Mouse (Mus musculus): ENCODE measurements around the gene Tsc22d3. TPM values are rescaled to one million over a fixed set of nuclear protein-coding genes. Genes with fewer than 3 reads are reported as not detected.

Tsc22d3 gene
- polyA plus RNA-seq (2015; fragmentation: Nextera tagmentation; extraction: Ambion mirVana), result 101 and 104 TPM in 2 replicates

GRCm38 (mm10) chrX:140600410-140601109 is at the start of gene Tsc22d3:
TSS of gene Tsc22d3 (minus strand) at chrX:140600659.
- ATAC-seq, result peak; percentile 75; the same call in 1 of the 2 replicates
- no peak within 1 kb of the TSS for H3K9ac ChIP-seq (replicated peaks; ENCODE audit: low read depth, low read length)
- peak within 1 kb of the TSS; percentile 66 for H3K4me2 ChIP-seq (ENCODE audit: low read length)
- H3K36me3 ChIP-seq (ENCODE audit: control insufficient read depth, insufficient read depth), result no peaks in the 10 kb centered on the region
- H3K27me3 ChIP-seq (replicated peaks; ENCODE audit: control insufficient read depth, insufficient read depth, low read length), result peaks cover 34% of the 10 kb centered on the region
- H3K4me1 ChIP-seq (replicated peaks; ENCODE audit: control insufficient read depth, insufficient read depth, low read length), result peaks cover 6% of the 10 kb centered on the region; the same call in 1 of the 2 replicates
- H3K27ac ChIP-seq (ENCODE audit: low read length), result no peak within 1 kb of the TSS
- H3K4me3 ChIP-seq (replicated peaks; ENCODE audit: low read length), result peak within 1 kb of the TSS; percentile 52
- WGBS, result 20% methylated on average over 28 of the region's 28 CpGs
- H3K9me3 ChIP-seq (ENCODE audit: control insufficient read depth, low read length), result no peaks in the 10 kb centered on the region

GRCm38 (mm10) chrX:140639592-140639991 is 39.1 kb upstream of the Tsc22d3 start:
- no peaks in the 10 kb centered on the region for H3K9me3 ChIP-seq (ENCODE audit: control insufficient read depth, low read length)
- WGBS, result 68% methylated on average over 2 of the region's 2 CpGs
- no peaks in the 10 kb centered on the region for H3K4me1 ChIP-seq (replicated peaks; ENCODE audit: control insufficient read depth, insufficient read depth, low read length)
- no peaks in the 10 kb centered on the region for H3K27me3 ChIP-seq (replicated peaks; ENCODE audit: control insufficient read depth, insufficient read depth, low read length)
- ATAC-seq, result no peak
- no peak overlapping the region for H3K9ac ChIP-seq (replicated peaks; ENCODE audit: low read depth, low read length)
- H3K36me3 ChIP-seq (ENCODE audit: control insufficient read depth, insufficient read depth), result no peaks in the 10 kb centered on the region
- no peak overlapping the region for H3K27ac ChIP-seq (ENCODE audit: low read length)
- no peak overlapping the region for H3K4me3 ChIP-seq (replicated peaks; ENCODE audit: low read length)
- no peak overlapping the region for H3K4me2 ChIP-seq (ENCODE audit: low read length)

GRCm38 (mm10) chrX:140638028-140638427 is 37.6 kb upstream of the Tsc22d3 start:
- H3K4me3 ChIP-seq (replicated peaks; ENCODE audit: low read length), result no peak overlapping the region
- 80% methylated on average over 5 of the region's 5 CpGs for WGBS
- no peak overlapping the region for H3K27ac ChIP-seq (ENCODE audit: low read length)
- H3K4me1 ChIP-seq (replicated peaks; ENCODE audit: control insufficient read depth, insufficient read depth, low read length), result no peaks in the 10 kb centered on the region
- H3K9me3 ChIP-seq (ENCODE audit: control insufficient read depth, low read length), result no peaks in the 10 kb centered on the region
- no peak overlapping the region for H3K4me2 ChIP-seq (ENCODE audit: low read length)
- no peaks in the 10 kb centered on the region for H3K27me3 ChIP-seq (replicated peaks; ENCODE audit: control insufficient read depth, insufficient read depth, low read length)
- no peaks in the 10 kb centered on the region for H3K36me3 ChIP-seq (ENCODE audit: control insufficient read depth, insufficient read depth)
- ATAC-seq, result no peak
- no peak overlapping the region for H3K9ac ChIP-seq (replicated peaks; ENCODE audit: low read depth, low read length)

- Histone ChIP-seq H3K4me3 (replicated peaks; ENCODE audit: low read length) (no peak overlapping the region), H3K9me3 (ENCODE audit: control insufficient read depth, low read length) (no peaks in the 10 kb centered on the region), H3K27me3 (replicated peaks; ENCODE audit: control insufficient read depth, insufficient read depth, low read length) (no peaks in the 10 kb centered on the region; the same call in 1 of the 2 replicates), H3K27ac (ENCODE audit: low read length) (no peak overlapping the region), H3K9ac (replicated peaks; ENCODE audit: low read depth, low read length) (no peak overlapping the region), H3K4me1 (replicated peaks; ENCODE audit: control insufficient read depth, insufficient read depth, low read length) (no peaks in the 10 kb centered on the region), H3K4me2 (ENCODE audit: low read length) (no peak overlapping the region), H3K36me3 (ENCODE audit: control insufficient read depth, insufficient read depth) (no peaks in the 10 kb centered on the region)
- ATAC-seq, result no peak
- 70% methylated on average over 12 of the region's 12 CpGs for WGBS
These were observed 24.6 kb upstream of the Tsc22d3 start for GRCm38 (mm10) chrX:140624875-140625594.

GRCm38 (mm10) chrX:140609938-140610337 is 9.5 kb upstream of the Tsc22d3 start:
- Histone ChIP-seq H3K4me1 (replicated peaks; ENCODE audit: control insufficient read depth, insufficient read depth, low read length) (no peaks in the 10 kb centered on the region), H3K9me3 (ENCODE audit: control insufficient read depth, low read length) (no peaks in the 10 kb centered on the region), H3K4me3 (replicated peaks; ENCODE audit: low read length) (no peak overlapping the region), H3K27ac (ENCODE audit: low read length) (no peak overlapping the region), H3K9ac (replicated peaks; ENCODE audit: low read depth, low read length) (no peak overlapping the region), H3K4me2 (ENCODE audit: low read length) (no peak overlapping the region), H3K27me3 (replicated peaks; ENCODE audit: control insufficient read depth, insufficient read depth, low read length) (peaks cover 5% of the 10 kb centered on the region; the same call in 1 of the 2 replicates), H3K36me3 (ENCODE audit: control insufficient read depth, insufficient read depth) (no peaks in the 10 kb centered on the region)
- no peak for ATAC-seq
- WGBS, result 88% methylated on average over 4 of the region's 4 CpGs

GRCm38 (mm10) chrX:140601884-140602283 is 1.4 kb upstream of the Tsc22d3 start:
- H3K4me3 ChIP-seq (replicated peaks; ENCODE audit: low read length), result no peak overlapping the region
- peaks cover 6% of the 10 kb centered on the region; the same call in 1 of the 2 replicates for H3K4me1 ChIP-seq (replicated peaks; ENCODE audit: control insufficient read depth, insufficient read depth, low read length)
- 73% methylated on average over 3 of the region's 3 CpGs for WGBS
- H3K27ac ChIP-seq (ENCODE audit: low read length), result no peak overlapping the region
- no peak overlapping the region for H3K4me2 ChIP-seq (ENCODE audit: low read length)
- no peaks in the 10 kb centered on the region for H3K9me3 ChIP-seq (ENCODE audit: control insufficient read depth, low read length)
- no peak for ATAC-seq
- no peaks in the 10 kb centered on the region for H3K36me3 ChIP-seq (ENCODE audit: control insufficient read depth, insufficient read depth)
- H3K27me3 ChIP-seq (replicated peaks; ENCODE audit: control insufficient read depth, insufficient read depth, low read length), result peaks cover 25% of the 10 kb centered on the region
- no peak overlapping the region for H3K9ac ChIP-seq (replicated peaks; ENCODE audit: low read depth, low read length)

- Histone ChIP-seq H3K4me2 (ENCODE audit: low read length) (no peak overlapping the region), H3K9me3 (ENCODE audit: control insufficient read depth, low read length) (no peaks in the 10 kb centered on the region), H3K4me1 (replicated peaks; ENCODE audit: control insufficient read depth, insufficient read depth, low read length) (peaks cover 6% of the 10 kb centered on the region; the same call in 1 of the 2 replicates), H3K36me3 (ENCODE audit: control insufficient read depth, insufficient read depth) (no peaks in the 10 kb centered on the region), H3K27me3 (replicated peaks; ENCODE audit: control insufficient read depth, insufficient read depth, low read length) (peaks cover 27% of the 10 kb centered on the region), H3K4me3 (replicated peaks; ENCODE audit: low read length) (no peak overlapping the region), H3K27ac (ENCODE audit: low read length) (no peak overlapping the region), H3K9ac (replicated peaks; ENCODE audit: low read depth, low read length) (no peak overlapping the region)
- 68% methylated on average over 4 of the region's 4 CpGs for WGBS
- no peak for ATAC-seq
These were observed 852 bp upstream of the Tsc22d3 start for GRCm38 (mm10) chrX:140601311-140601710.

- H3K9ac ChIP-seq (replicated peaks; ENCODE audit: low read depth, low read length), result peak overlapping the region; percentile 42; the same call in 1 of the 2 replicates
- no peaks in the 10 kb centered on the region for H3K36me3 ChIP-seq (ENCODE audit: control insufficient read depth, insufficient read depth)
- WGBS, result 16% methylated on average over 64 of the region's 78 CpGs
- peak overlapping the region; percentile 52 for H3K4me3 ChIP-seq (replicated peaks; ENCODE audit: low read length)
- peaks cover 34% of the 10 kb centered on the region for H3K27me3 ChIP-seq (replicated peaks; ENCODE audit: control insufficient read depth, insufficient read depth, low read length)
- no peaks in the 10 kb centered on the region for H3K9me3 ChIP-seq (ENCODE audit: control insufficient read depth, low read length)
- H3K27ac ChIP-seq (ENCODE audit: low read length), result no peak overlapping the region
- H3K4me2 ChIP-seq (ENCODE audit: low read length), result peak overlapping the region; percentile 66
- peaks cover 6% of the 10 kb centered on the region; the same call in 1 of the 2 replicates for H3K4me1 ChIP-seq (replicated peaks; ENCODE audit: control insufficient read depth, insufficient read depth, low read length)
- 0 out of 2 replicates have a peak, but pooled peaks have one; percentile 39 for ATAC-seq
These were observed 674 bp downstream of the Tsc22d3 start for GRCm38 (mm10) chrX:140599561-140600409.

All from forebrain, embryonic 16.5 days (tissue).